Mouse (Mus musculus): ENCODE measurements around the gene 1700012B09Rik. TPM values are rescaled to one million over a fixed set of nuclear protein-coding genes. Genes with fewer than 3 reads are reported as not detected.

Gene 1700012B09Rik
- polyA plus RNA-seq, 1 experiment from 2014 or later, result not detected

- Histone ChIP-seq H3K9me3 (ENCODE audit: low read depth, low read length) (no peaks in the 10 kb centered on the region), H3K27me3 (ENCODE audit: insufficient read depth, low read length) (peaks cover 8% of the 10 kb centered on the region; the same call in 1 of the 2 replicates), H3K27ac (ENCODE audit: low read depth) (no peak overlapping the region), H3K36me3 (ENCODE audit: insufficient read depth) (no peaks in the 10 kb centered on the region), H3K4me3 (ENCODE audit: low read depth, low read length) (no peak overlapping the region), H3K9ac (no peak overlapping the region), H3K4me2 (no peak overlapping the region), H3K4me1 (ENCODE audit: insufficient read depth) (0 out of 2 replicates have a peak, but pooled peaks cover 6% of the 10 kb centered on the region)
- ATAC-seq (ENCODE audit: insufficient read depth) (no peak), DNase-seq (no peak)
- no peak for TF ChIP-seq CTCF (IDR thresholded peaks at IDR 0.05; ENCODE audit: low read depth)
Observed at GRCm38 (mm10) chr9:14753947-14754346, 16.9 kb downstream of the 1700012B09Rik start.

GRCm38 (mm10) chr9:14752001-14752522, 18.8 kb downstream of the 1700012B09Rik start, which contains the start of gene Fut4:
Fut4 (minus strand) TSS chr9:14752393.
- no peak within 1 kb of the TSS for H3K27ac ChIP-seq (ENCODE audit: low read depth)

GRCm38 (mm10) chr9:14751503-14752000, 19.3 kb downstream of the 1700012B09Rik start:
- peak overlapping the region; percentile 97 for H3K4me2 ChIP-seq
- H3K36me3 ChIP-seq (ENCODE audit: insufficient read depth), result no peaks in the 10 kb centered on the region
- no peaks in the 10 kb centered on the region for H3K9me3 ChIP-seq (ENCODE audit: low read depth, low read length)
- H3K9ac ChIP-seq, result peak overlapping the region; percentile 64
- peak; percentile 50 for DNase-seq
- H3K4me1 ChIP-seq (ENCODE audit: insufficient read depth), result 0 out of 2 replicates have a peak, but pooled peaks cover 6% of the 10 kb centered on the region
- H3K4me3 ChIP-seq (ENCODE audit: low read depth, low read length), result peak overlapping the region; percentile 55
- H3K27ac ChIP-seq (ENCODE audit: low read depth), result no peak overlapping the region
- TF ChIP-seq CTCF (IDR thresholded peaks at IDR 0.05; ENCODE audit: low read depth), result peak; percentile 34; the same call in 1 of the 2 replicates
- peaks cover 8% of the 10 kb centered on the region; the same call in 1 of the 2 replicates for H3K27me3 ChIP-seq (ENCODE audit: insufficient read depth, low read length)
- WGBS, result under 1% methylated on average over 50 of the region's 50 CpGs
- peak; percentile 84 for ATAC-seq (ENCODE audit: insufficient read depth)

More at GRCm38 (mm10) chr9:14752001-14752522, 18.8 kb downstream of the 1700012B09Rik start, which contains the start of gene Fut4:
- peak; percentile 83 for ATAC-seq (ENCODE audit: insufficient read depth)
- peaks cover 8% of the 10 kb centered on the region; the same call in 1 of the 2 replicates for H3K27me3 ChIP-seq (ENCODE audit: insufficient read depth, low read length)
- TF ChIP-seq CTCF (IDR thresholded peaks at IDR 0.05; ENCODE audit: low read depth), result no peak
- H3K9me3 ChIP-seq (ENCODE audit: low read depth, low read length), result no peaks in the 10 kb centered on the region
- H3K4me1 ChIP-seq (ENCODE audit: insufficient read depth), result 0 out of 2 replicates have a peak, but pooled peaks cover 6% of the 10 kb centered on the region
- H3K4me2 ChIP-seq, result peak within 1 kb of the TSS; percentile 97
- peak within 1 kb of the TSS; percentile 55 for H3K4me3 ChIP-seq (ENCODE audit: low read depth, low read length)
- whole genome bisulfite sequencing, result under 1% methylated on average over 28 of the region's 28 CpGs
- peak; percentile 64 for DNase-seq
- peak within 1 kb of the TSS; percentile 64 for H3K9ac ChIP-seq
- no peaks in the 10 kb centered on the region for H3K36me3 ChIP-seq (ENCODE audit: insufficient read depth)

- Histone ChIP-seq H3K4me1 (ENCODE audit: insufficient read depth) (0 out of 2 replicates have a peak, but pooled peaks cover 6% of the 10 kb centered on the region), H3K9ac (peak overlapping the region; percentile 64), H3K9me3 (ENCODE audit: low read depth, low read length) (no peaks in the 10 kb centered on the region), H3K27me3 (ENCODE audit: insufficient read depth, low read length) (peaks cover 8% of the 10 kb centered on the region; the same call in 1 of the 2 replicates), H3K36me3 (ENCODE audit: insufficient read depth) (no peaks in the 10 kb centered on the region), H3K27ac (ENCODE audit: low read depth) (no peak overlapping the region), H3K4me3 (ENCODE audit: low read depth, low read length) (peak overlapping the region; percentile 55), H3K4me2 (peak overlapping the region; percentile 97)
- ATAC-seq (ENCODE audit: insufficient read depth), result peak; percentile 29; the same call in 1 of the 2 replicates
- no peak for TF ChIP-seq CTCF (IDR thresholded peaks at IDR 0.05; ENCODE audit: low read depth)
- DNase-seq, result no peak
- WGBS, result 50% methylated on average over 42 of the region's 42 CpGs
Observed at GRCm38 (mm10) chr9:14750901-14751502, 19.8 kb downstream of the 1700012B09Rik start.

GRCm38 (mm10) chr9:14740151-14740924, 30.5 kb downstream of the 1700012B09Rik start, which contains the start of gene Piwil4:
Piwil4 (minus strand) TSS chr9:14740733.
- 83% methylated on average over 19 of the region's 19 CpGs for WGBS
- no peaks in the 10 kb centered on the region for H3K36me3 ChIP-seq (ENCODE audit: insufficient read depth)
- no peak within 1 kb of the TSS for H3K4me3 ChIP-seq (ENCODE audit: low read depth, low read length)
- H3K4me1 ChIP-seq (ENCODE audit: insufficient read depth), result no peaks in the 10 kb centered on the region
- H3K9me3 ChIP-seq (ENCODE audit: low read depth, low read length), result no peaks in the 10 kb centered on the region
- no peak for TF ChIP-seq CTCF (IDR thresholded peaks at IDR 0.05; ENCODE audit: low read depth)
- no peak within 1 kb of the TSS for H3K27ac ChIP-seq (ENCODE audit: low read depth)
- H3K9ac ChIP-seq, result no peak within 1 kb of the TSS
- no peak within 1 kb of the TSS for H3K4me2 ChIP-seq
- ATAC-seq (ENCODE audit: insufficient read depth) (no peak), DNase-seq (no peak)
- no peaks in the 10 kb centered on the region for H3K27me3 ChIP-seq (ENCODE audit: insufficient read depth, low read length)

- 49% methylated on average over 4 of the region's 4 CpGs for WGBS
- no peaks in the 10 kb centered on the region for H3K9me3 ChIP-seq (ENCODE audit: low read depth, low read length)
- H3K9ac ChIP-seq, result no peak overlapping the region
- no peak for ATAC-seq (ENCODE audit: insufficient read depth)
- no peak overlapping the region for H3K27ac ChIP-seq (ENCODE audit: low read depth)
- H3K4me2 ChIP-seq, result no peak overlapping the region
- H3K4me3 ChIP-seq (ENCODE audit: low read depth, low read length), result no peak overlapping the region
- H3K4me1 ChIP-seq (ENCODE audit: insufficient read depth), result no peaks in the 10 kb centered on the region
- no peaks in the 10 kb centered on the region for H3K27me3 ChIP-seq (ENCODE audit: insufficient read depth, low read length)
- TF ChIP-seq CTCF (IDR thresholded peaks at IDR 0.05; ENCODE audit: low read depth), result no peak
- no peak for DNase-seq
- no peaks in the 10 kb centered on the region for H3K36me3 ChIP-seq (ENCODE audit: insufficient read depth)
Observed at GRCm38 (mm10) chr9:14739498-14740150, 31.2 kb downstream of the 1700012B09Rik start.

Measured in lung, embryonic 14.5 days (tissue).